Mouse (Mus musculus): ENCODE results near the gene Zmiz1. TPM values are rescaled to one million over a fixed set of nuclear protein-coding genes. Genes with fewer than 3 reads are reported as not detected.

Zmiz1 gene
- total RNA-seq, 2 experiments from 2014 or later, result 67.0 to 78.5 TPM

GRCm38 (mm10) chr14:25651131-25651530 lies 192.1 kb downstream of the Zmiz1 start:
- DNase-seq, result no peak

- DNase-seq, result no peak
Observed at GRCm38 (mm10) chr14:25651905-25652304, 192.9 kb downstream of the Zmiz1 start.

GRCm38 (mm10) chr14:25654401-25655197 lies 195.6 kb downstream of the Zmiz1 start:
- no peak for DNase-seq

GRCm38 (mm10) chr14:25660661-25661060 lies 201.7 kb downstream of the Zmiz1 start:
- DNase-seq, result peak; percentile 68

GRCm38 (mm10) chr14:25661185-25661920 lies 202.4 kb downstream of the Zmiz1 start:
- DNase-seq, result no peak

- DNase-seq, result no peak
Observed at GRCm38 (mm10) chr14:25663649-25664309, 204.8 kb downstream of the Zmiz1 start.

- DNase-seq, result no peak
Observed at GRCm38 (mm10) chr14:25664310-25664695, 205.3 kb downstream of the Zmiz1 start.

GRCm38 (mm10) chr14:25665314-25665970 lies 206.5 kb downstream of the Zmiz1 start:
- DNase-seq, result peak; percentile 35

- DNase-seq, result peak; percentile 61
Observed at GRCm38 (mm10) chr14:25666668-25667376, 207.8 kb downstream of the Zmiz1 start.

GRCm38 (mm10) chr14:25667587-25667986 lies 208.6 kb downstream of the Zmiz1 start:
- DNase-seq, result no peak

- DNase-seq, result no peak
Observed at GRCm38 (mm10) chr14:25679625-25680024, 220.6 kb downstream of the Zmiz1 start.

GRCm38 (mm10) chr14:25682020-25682419 lies 223.0 kb downstream of the Zmiz1 start:
- no peak for DNase-seq

- DNase-seq, result peak; percentile 36
Observed at GRCm38 (mm10) chr14:25686216-25686945, 227.4 kb downstream of the Zmiz1 start.

GRCm38 (mm10) chr14:25686983-25687901 lies 228.3 kb downstream of the Zmiz1 start:
- DNase-seq, result peak; percentile 45

- peak; percentile 37 for DNase-seq
Observed at GRCm38 (mm10) chr14:25693271-25693887, 234.4 kb downstream of the Zmiz1 start.

- peak; percentile 99 for DNase-seq
Observed at GRCm38 (mm10) chr14:25693888-25694568, 235.0 kb downstream of the Zmiz1 start, which contains the start of gene Ppif. TSS of gene Ppif (plus strand) at chr14:25694154.

GRCm38 (mm10) chr14:25694569-25694897 lies 235.5 kb downstream of the Zmiz1 start:
- DNase-seq, result peak; percentile 42

- no peak for DNase-seq
Observed at GRCm38 (mm10) chr14:25695059-25695458, 236.1 kb downstream of the Zmiz1 start.

GRCm38 (mm10) chr14:25696356-25696755 lies 237.4 kb downstream of the Zmiz1 start:
- DNase-seq, result no peak
